Mouse (Mus musculus) limb, embryonic 13.5 days (tissue): ENCODE measurements at regions not wholly inside any gene's neighbourhood (a gene's known extent, or its start where the extent isn't known, plus 50 kb on each side); places are given as distances from the start of the nearest gene placed in this dataset.

Experiments
- ATAC-seq: fragments of 200-750 bp; cut with Nextera tagmentation; 2 replicates; pipeline ENCODE4 v1.8.0; 2017; ENCODE audit warnings: low read depth, moderate number of reproducible peaks, moderate TSS enrichment; ENCODE audit not compliant: low FRiP score
- H3K27ac ChIP-seq: fragments of 300-500 bp; sonication (generic); 2 replicates; pipeline ENCODE4 v1.5.1; 2015; ENCODE audit warnings: inconsistent platforms, mild to moderate bottlenecking, moderate library complexity
- H3K27me3 ChIP-seq: fragments of 300-500 bp; sonication (generic); 2 replicates; pipeline ENCODE4 v1.6.1; 2015; ENCODE audit warnings: mild to moderate bottlenecking, inconsistent platforms
- H3K36me3 ChIP-seq: fragments of 300-500 bp; sonication (generic); 2 replicates; pipeline ENCODE4 v1.6.1; 2015; ENCODE audit warnings: inconsistent platforms, mild to moderate bottlenecking, moderate library complexity
- H3K4me1 ChIP-seq: fragments of 300-500 bp; sonication (generic); 2 replicates; pipeline ENCODE4 v1.6.1; 2015; ENCODE audit warnings: inconsistent platforms
- H3K4me2 ChIP-seq: fragments of 300-500 bp; sonication (generic); replicated peaks from 2 replicates; pipeline ENCODE4 v1.6.1; 2015; ENCODE audit warnings: inconsistent platforms, mild to moderate bottlenecking, moderate library complexity
- H3K4me3 ChIP-seq: fragments of 300-500 bp; sonication (generic); 2 replicates; pipeline ENCODE4 v1.5.1; 2015; ENCODE audit warnings: moderate library complexity, mild to moderate bottlenecking, inconsistent platforms
- H3K9ac ChIP-seq: fragments of 300-500 bp; sonication (generic); 2 replicates; pipeline ENCODE4 v1.6.1; 2015; ENCODE audit warnings: mild to moderate bottlenecking, inconsistent platforms
- H3K9me3 ChIP-seq: fragments of 300-500 bp; sonication (generic); 2 replicates; pipeline ENCODE4 v1.6.1; 2016; ENCODE audit warnings: inconsistent platforms
- WGBS: fragments of 180-500 bp; shearing (Covaris S2); methylation state at CpG from one replicate; pipeline ENCODE4 v1.1.7; 2015; 5-methylcytosine and 5-hydroxymethylcytosine counted together

DNA sequence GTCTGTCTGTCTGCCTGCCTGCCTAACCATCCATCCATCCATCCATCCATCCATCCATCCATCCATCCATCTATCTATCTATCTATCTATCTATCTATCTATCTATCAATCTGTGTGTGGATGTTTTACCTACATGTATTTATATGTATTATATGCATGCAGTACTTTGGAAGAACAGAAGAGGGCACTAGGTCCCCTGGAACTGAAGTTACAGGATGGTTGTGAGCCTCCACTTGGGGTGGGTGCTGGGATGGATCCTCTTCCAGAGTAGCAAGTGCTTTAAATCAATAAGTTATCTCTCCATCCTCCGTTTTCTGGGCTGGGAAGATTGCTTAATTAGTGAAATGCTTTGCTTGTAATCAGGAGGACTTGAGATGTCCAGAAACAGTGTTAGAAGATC lies 54.6 kb upstream of the Medag start:
- Histone ChIP-seq H3K4me3 (no peak overlapping the region), H3K36me3 (no peaks in the 10 kb centered on the region), H3K4me2 (no peak overlapping the region), H3K27me3 (no peaks in the 10 kb centered on the region), H3K27ac (no peak overlapping the region), H3K4me1 (peaks cover 29% of the 10 kb centered on the region), H3K9ac (no peak overlapping the region), H3K9me3 (peaks cover 6% of the 10 kb centered on the region; the same call in 1 of the 2 replicates)
- WGBS, result 90% methylated on average over 1 of the region's 1 CpGs
- no peak for ATAC-seq
